Mouse (Mus musculus) v-Abl transformed pro-B cells (cell line): ENCODE data around the gene Sike1.

Experiments
- in situ Hi-C, 2 experiments: fragments of 400-800 bp; cut with MboI; formaldehyde crosslinking; loops; one replicate each; pipeline ENCODE4 v1.15.1; 2025; ENCODE audit not compliant: unreplicated experiment in 2 of 2

Gene Sike1

DNA sequence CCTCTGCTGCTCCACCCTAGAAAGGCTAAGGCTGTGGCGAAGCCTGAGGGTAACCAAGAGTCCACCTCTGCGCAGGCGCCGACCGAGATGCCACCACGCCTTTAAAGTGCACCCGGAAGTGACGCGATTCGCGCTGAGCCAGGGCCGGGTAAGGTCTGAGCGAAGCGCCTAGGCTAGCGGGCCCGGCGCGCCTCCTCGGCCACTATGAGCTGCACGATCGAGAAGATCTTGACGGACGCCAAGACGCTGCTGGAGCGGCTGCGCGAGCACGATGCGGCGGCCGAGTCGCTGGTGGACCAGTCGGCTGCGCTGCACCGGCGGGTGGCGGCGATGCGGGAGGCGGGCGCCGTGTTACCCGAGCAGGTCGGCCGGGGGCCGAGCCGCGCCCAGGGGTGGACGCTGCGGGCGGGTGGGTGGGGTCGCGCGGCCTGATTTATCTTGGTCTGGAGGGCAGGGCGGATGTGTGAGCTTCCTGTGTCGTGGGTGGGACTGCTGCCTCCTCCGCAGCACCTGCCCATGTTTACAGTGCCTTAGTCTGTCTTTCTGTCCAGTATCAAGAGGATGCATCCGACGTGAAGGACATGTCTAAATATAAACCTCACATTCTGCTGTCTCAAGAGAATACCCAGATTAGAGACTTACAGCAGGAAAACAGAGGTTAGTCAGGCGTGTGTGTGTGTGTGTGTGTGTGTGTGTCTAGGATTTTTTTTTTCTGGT, at the start of gene Sike1:
Gene Sike1, plus strand, starts transcription at position 104 of the 717 bp plus-strand sequence.
- in situ Hi-C loops: no loop called here

DNA sequence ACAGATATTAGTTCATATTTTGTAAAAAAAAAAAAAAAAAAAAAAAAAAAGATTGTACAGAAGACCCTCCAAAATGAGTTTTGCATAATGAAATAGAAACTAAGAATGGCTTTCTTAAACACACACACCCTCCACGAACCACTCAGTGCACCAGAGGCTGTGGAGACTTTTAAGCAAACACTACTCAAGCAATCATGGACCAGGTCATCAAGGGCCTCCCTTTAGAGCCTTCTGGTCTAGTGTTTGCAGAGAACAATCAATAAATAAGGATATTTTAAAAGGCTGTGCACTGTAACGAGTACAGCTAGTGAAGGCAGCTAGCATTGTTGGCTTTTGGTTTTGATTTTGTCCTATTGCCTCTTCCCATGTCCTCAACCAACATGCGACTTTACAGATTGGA, 49.2 kb upstream of the Sike1 start:
- in situ Hi-C loops: no loop called here

DNA sequence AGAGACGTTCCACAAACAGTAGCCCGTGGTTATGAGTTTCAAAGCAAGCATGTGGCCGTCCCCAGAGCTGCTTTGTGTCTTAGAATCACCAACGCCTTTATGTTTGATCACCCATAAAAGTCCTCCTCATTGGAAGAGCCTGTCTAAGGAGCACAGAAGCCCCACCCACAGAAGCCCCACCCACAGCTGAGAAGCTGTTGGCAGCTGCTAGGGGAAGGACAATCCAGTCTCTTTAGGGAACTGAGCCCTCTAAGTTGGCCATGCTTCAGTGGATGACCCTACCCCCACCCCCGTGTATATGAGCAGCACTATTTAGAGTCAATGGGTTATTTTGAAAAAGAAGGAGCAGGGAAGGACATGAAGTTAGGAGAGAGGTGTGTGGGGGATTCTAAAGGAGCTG, 48.6 kb upstream of the Sike1 start:
- in situ Hi-C loops: no loop called here

DNA sequence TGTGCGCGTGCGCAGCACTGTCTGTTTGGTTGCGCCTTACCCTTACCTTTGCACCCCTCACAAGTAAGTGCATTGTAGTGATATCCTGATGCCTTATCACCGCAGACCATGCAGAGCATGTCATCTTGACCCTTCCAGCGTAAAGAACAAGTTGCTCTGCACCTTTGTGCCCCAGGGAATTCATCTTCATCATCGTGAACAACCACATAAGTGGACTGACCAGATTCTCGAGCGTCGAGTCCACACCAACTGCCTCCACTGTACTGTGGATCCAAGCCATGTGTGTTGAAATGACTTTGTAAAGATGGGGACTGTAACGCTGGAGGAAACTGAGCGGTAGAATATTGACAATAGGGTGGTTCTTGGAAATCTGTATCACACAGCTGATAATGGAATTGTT, 41.0 kb upstream of the Sike1 start:
- in situ Hi-C loops: no loop called here

DNA sequence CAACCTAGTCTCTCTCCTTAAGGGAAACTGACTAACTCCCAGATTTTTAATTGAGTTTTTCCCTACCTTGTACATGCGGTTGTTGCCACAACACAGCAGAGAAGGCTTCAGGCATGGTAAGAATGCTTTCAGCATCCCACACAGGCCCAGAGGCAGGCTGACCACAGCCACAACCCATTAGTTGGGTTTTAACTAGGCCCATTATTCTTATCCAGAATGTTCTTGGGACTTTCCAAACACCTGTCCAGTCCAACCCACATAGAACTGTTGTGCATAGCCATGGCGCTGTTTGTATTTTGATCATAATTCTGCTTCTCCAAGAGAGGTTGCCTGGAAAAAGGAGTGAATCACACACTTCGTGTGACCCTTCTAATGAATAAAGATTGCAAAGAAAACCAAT, 40.4 kb upstream of the Sike1 start:
- in situ Hi-C loops: no loop called here

DNA sequence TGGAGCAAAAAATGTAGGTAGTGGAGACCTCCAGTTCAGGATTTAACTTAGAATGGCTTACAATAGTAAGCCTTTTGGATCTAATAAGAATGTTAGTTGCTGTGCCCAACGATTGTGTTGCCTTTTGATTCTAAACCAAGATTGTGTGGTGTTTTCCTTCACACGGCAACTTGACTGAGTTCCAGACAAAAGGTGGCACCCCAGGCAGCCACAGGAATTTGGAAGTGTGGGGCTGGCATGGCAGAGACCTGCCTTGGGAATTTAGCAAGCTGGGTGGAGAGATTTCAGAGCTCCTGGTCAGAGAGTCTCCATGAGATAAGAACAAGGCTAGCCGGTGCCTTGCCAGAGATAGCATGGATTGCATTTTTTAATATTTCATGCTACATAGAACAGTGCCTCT, 39.9 kb upstream of the Sike1 start:
- in situ Hi-C loops: no loop called here

DNA sequence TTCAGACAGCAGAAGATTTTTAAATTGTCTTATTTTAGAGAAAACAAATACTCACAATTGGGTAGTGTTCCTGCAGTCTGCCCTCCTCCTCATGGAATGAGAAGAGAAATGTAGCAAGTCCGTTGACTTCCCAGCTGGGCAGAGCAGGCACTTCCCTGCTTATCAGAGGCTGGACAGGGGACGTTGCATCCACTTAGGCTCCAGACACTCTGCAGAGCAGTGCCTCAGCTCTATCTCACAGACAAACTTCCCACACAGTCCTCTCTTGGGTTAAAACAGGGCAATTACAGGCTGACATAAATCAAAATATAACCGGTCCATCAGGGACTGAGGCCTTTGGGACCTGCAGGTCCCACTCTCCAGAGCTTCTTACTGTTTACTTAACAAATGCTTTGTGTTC, 31.5 kb upstream of the Sike1 start, which contains the start of gene Nr1h5:
Gene Nr1h5, minus strand, starts transcription at position 101 of the 400 bp plus-strand sequence.
- in situ Hi-C loops: no loop called here

DNA sequence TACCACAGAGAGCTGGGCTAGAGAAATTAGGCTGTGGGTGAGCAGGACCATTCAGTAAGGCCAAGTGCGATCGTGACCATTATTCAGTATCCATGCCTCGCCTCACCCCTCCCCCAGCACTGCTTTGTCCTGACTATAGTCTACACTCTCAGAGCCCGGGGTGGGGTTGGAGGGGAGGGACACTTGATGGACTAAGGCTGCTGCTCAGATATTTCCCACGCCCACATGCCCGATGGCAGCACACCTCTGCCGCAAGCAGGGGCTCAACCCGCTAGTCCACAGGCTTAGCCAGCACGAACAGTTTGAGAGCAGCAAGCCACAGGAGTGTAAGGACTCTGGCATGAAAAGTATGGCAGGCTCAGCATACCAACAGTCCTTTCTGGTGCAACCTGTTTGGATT, 25.4 kb upstream of the Sike1 start:
- in situ Hi-C loops: no loop called here

DNA sequence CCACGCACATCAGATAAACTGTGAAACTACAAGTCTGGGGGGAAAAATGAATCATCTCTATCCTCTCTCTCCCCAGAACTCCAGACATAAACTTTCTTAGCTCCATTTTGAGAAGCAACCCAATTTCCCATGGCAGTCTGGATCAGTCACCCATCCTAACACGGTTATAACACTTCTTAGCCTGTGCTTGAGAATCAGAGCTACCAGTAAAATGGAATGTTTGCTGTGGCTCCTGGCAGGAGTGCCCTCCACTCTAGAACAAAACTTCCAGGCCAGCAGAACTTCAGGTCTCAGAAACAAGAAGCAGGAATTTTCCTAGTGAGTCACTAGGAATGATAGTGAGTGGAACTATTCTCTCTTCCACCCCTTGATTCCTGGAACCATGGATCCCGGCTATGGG, 25.0 kb upstream of the Sike1 start:
- in situ Hi-C loops: no loop called here

DNA sequence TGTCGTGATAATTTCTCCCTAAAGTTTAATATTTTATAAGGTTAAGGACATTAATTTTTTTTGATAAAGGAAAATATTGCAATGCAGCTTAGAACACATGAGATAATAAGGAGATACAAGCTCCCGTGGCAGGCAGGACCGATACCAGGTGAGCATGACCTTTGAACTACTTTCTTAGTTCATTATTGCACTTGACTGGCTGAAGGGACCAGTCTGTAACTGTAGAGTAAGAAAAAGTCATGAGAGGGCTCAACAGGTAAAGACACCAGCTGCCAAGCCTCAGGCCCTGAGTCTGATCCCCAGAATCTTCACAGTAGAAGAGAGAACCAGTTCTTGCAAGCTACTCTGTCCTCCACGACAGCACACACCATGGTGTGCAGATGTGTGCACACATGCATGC, 18.6 kb upstream of the Sike1 start:
- in situ Hi-C loops: no loop called here

DNA sequence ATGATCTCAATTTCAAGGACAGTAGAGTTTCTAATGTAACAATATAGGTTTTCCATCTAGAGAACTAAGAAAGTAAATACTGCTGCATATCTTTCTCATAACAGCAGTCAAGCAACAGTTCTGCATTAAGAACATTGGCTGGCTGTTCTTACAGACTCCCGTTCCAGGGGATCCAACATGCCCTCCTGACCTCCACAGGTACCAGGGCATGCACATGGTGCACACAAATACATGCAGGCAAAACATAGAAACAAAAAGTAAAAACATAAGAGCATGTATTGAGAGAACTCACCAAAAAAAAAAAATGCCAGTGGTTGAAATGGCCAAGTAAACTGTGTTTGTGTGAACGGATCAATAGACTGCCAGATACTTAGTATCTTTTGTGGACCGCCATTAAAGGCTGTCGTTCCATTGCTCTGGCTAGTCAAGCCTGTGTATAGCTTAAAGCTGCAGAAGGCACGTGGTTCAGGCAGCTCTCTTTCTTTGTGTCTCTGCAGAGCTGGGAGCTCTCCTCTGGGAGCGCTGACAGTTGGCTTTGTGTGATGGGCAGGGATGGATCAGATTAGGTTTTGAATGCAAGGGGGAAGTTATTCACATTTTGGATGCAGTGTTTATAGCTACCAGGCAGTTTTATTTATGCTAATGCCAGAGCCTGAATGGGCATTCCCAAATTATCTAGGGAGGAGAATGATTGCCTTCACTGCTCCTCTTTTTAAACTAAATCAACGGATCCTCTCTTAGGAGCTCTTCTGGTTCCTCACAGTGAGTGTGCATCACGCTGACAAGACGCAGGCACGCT, 15.8 kb upstream of the Sike1 start:
- in situ Hi-C loops: no loop called here

DNA sequence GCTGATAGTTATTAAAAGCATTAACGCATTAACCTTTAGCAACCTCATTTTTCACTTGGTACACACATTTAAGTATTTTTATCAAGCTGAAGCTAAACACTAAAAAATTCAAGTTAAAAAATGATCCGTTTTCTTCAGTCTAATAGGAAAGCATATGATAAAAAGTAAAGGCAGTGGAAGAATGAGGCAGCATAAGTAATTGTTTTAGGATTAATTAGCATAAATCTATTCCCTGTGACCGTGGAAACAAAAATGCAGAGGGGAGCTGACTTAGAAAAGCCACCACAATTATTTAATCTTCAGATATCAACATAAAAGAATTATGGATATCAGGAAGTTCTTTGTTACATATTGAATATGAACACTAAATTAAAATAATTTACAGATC, 15.2 kb upstream of the Sike1 start:
- in situ Hi-C loops: no loop called here

DNA sequence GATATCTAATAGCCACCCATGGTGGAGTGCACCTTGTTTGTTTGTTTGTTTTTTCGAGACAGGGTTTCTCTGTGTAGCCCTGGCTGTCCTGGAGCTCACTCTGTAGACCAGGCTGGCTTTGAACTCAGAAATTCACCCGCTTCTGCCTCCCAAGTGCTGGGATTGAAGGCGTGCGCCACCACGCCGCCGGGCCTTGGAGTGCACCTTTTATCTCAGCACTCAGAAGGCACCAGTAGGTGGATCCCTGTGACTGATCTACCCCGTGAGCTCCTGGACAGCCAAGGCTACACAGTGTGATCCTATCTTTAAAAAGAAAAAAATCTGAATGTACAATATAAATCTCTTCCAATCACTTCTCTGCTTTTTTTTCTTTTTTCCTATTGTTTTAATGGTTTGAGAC, 4.5 kb upstream of the Sike1 start:
- in situ Hi-C loops: no loop called here

DNA sequence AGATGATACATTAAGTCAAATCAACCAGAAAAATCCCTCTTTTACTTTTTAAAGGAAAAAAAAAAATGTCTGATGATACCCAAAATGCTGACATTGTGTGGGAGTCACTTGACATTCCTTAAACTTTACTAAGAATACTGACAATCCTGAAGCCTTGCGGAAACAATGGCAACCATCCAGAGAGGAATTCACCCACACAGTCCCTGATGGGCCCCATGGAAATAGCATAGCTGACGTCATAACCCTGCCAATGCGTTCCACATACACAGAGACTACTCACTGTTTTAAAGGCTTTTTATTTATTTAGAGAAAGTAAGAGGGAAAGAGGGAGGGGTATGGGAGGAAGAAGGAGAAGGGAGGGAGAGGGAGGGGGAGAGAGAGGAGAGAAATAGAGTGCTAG, 2.6 kb upstream of the Sike1 start:
- in situ Hi-C loops: no loop called here

DNA sequence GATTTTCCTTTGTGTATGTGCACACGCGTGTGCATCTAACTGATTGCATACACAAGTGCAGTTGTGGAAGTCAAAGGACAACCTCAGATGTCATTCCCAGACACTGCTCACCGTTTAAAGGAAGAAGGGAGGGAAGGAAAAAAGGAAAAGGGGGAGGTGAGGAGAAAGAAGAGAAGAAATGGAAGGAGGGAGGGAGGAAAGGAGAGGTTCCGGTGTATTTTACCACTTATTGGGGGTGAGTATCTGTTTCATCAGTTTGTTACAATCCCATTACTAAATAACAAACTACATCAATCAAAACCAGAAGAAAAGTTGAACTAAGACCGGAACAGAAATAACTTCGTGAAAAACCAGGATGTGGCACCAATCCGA, 289 bp upstream of the Sike1 start:
- in situ Hi-C loops: no loop called here

DNA sequence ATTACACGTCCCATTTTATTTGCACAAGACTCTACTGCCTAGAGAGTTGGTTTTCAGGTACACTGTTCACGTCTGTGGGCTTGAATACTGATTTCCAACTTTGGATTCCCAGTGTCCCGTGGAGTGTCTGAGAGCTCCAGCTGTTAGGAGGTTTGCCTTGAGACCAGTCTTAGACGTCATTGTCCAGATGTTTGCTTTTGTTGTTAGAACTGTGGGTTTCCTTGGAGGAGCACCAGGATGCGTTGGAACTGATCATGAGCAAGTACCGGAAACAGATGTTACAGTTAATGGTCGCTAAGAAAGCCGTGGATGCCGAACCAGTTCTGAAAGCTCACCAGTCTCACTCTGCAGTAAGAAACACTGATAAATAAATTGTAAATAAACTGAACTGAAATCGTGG, 1.5 kb downstream of the Sike1 start:
- in situ Hi-C loops: no loop called here

DNA sequence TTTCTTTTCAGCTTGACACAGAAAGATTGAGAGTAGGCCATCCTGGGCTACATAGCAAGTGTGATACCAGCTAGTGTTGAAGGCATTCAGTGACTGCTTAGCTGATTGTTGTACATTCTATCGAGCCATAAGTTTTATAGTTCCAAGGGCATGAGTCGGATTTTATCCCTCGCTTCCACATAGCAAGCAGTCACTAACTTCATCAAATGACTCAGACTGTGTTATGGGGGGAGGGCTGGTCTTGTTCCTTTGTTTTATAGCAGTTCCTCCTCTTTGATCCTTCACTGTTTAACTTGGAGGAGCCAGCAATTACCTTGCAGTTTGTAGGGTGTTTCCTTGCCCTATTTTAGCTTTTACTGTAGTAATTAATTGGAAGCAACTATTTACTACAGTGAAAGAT, 2.1 kb downstream of the Sike1 start:
- in situ Hi-C loops: no loop called here

DNA sequence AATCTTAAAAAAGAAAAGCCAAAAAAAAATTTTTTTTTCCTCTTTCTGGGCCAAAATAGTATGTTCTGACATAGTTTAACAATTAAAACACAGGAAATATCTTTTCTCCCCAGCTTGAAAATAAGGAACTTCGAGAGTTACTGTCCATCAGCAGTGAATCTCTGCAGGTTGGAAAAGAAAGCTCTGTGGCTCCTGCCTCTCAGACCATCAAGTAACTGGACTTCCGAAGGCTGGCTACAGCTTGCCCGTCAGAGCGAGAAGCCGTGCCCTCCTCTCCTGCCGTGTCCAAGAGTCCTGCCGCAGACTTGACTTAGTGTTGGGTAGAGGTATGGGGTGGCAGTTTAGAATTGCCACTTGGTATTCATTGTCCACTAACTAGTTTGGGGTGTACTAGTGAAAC, 6.1 kb downstream of the Sike1 start:
- in situ Hi-C loops: loop anchor here (25.0 kb wide), 3 partner anchors 786 to 1739 kb away; partner anchors contain the start of genes Cd2 (in 1 of the 2) and Hipk1 (in 1 of the 2)

DNA sequence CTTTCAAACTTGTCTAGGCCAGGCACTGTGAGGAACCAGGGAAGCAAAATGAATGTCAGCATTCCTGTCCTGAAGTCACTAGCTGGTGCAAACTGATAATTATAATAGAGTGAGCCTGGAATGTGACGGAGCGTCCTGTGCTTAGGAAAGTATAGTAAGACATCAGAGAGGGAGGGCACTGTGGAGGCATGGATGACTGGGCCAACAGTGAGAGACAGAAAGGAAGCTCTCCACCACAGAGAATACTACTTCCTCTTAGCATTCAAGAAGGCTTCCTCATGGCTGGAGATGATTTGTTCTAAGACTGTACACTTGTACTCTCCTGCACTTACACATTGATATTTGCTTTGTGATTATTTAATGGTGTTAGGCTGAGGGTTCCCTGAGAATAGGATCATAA, 21.8 kb downstream of the Sike1 start:
- in situ Hi-C loops: loop anchor here (25.0 kb wide), 3 partner anchors 770 to 1755 kb away; partner anchors contain the start of genes Cd2 (in 1 of the 2) and Hipk1 (in 1 of the 2)

DNA sequence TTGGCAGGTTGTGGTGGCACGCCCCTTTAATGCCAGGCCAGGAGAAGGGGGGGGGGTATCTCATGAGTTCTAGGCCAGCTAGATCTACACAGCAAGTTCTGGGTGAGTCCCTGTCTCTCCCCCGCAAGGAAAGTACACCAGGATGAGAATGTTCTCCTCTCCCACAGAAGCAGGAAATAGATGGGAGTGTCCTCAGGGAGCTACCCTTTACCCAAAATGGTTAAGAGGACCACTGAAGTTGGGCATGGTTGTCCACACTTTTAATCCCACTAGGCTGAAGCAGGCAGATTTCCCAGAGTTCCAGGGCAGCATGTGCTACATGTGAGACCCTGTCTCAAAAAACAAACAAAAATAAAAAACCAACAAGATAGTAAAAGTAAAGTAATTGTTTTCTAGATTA, 24.0 kb downstream of the Sike1 start:
- in situ Hi-C loops: loop anchor here (25.0 kb wide), 3 partner anchors 768 to 1757 kb away; partner anchors contain the start of genes Cd2 (in 1 of the 2) and Hipk1 (in 1 of the 2)

DNA sequence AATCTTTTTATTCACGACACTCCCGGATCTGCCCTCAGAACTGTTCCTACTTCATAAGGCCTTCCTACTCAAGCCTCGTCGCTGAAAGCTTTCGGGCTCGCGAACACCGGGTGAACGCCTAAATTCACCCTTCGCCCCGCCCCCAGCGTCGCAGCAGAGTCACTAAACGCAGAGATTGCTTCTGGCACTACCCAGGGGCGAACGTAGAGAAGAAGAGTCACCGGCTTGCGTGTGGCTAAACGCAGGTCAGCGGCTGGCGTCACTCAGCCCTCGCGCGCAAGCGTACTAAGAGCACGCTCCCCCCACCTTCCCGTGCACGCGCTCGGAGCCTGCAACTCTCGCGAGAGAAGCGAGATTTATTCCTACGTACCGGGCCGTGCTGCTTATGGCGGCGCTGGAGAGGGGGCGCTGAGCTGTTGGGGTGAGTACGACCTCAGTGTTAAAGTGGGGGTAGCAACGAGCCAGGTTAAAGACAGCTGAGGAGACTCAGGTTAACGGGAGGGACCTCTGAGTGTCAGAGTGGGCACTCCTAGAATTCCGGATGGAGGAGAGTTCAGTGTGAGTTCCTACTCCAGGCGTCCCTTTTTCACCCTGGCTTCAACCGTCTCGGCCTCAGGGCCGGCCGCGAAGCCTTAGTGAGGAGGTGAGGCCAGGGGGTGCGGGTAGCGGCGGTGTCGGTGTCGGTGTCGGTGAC, 24.9 kb downstream of the Sike1 start, which contains the start of gene Csde1:
Gene Csde1, plus strand, starts transcription at position 178 of the 694 bp plus-strand sequence.
- in situ Hi-C loops: loop anchor here (25.0 kb wide), 3 partner anchors 767 to 1758 kb away; partner anchors contain the start of genes Cd2 (in 1 of the 2) and Hipk1 (in 1 of the 2)
